Mouse (Mus musculus) liver (tissue): ENCODE data around the gene Mthfd1.

Experiments
- DNase-seq: peaks from one replicate; pipeline ENCODE4 v3.0.0-alpha.2; 2020; ENCODE audit warnings: mixed read lengths

Gene Mthfd1

DNA sequence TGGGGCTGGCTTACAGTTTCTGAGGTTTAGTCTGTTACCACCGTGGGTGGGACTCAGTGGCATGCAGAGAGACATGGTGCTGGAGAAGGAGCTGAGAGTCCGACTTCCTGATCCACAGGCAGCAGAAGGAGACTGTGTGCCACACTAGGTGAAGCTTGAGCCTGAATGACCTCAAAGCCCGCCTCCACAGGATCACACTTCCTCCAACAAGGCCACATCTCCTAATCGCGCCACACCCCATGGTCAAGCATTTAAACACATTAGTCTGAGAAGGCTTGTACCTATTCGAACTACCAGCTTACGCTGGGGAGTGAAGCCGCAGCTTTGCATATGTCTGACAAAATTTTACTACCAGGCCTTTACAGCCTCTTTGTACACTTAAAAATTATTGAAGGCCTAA is 50.0 kb downstream of the Mthfd1 start:
- no peak for DNase-seq

DNA sequence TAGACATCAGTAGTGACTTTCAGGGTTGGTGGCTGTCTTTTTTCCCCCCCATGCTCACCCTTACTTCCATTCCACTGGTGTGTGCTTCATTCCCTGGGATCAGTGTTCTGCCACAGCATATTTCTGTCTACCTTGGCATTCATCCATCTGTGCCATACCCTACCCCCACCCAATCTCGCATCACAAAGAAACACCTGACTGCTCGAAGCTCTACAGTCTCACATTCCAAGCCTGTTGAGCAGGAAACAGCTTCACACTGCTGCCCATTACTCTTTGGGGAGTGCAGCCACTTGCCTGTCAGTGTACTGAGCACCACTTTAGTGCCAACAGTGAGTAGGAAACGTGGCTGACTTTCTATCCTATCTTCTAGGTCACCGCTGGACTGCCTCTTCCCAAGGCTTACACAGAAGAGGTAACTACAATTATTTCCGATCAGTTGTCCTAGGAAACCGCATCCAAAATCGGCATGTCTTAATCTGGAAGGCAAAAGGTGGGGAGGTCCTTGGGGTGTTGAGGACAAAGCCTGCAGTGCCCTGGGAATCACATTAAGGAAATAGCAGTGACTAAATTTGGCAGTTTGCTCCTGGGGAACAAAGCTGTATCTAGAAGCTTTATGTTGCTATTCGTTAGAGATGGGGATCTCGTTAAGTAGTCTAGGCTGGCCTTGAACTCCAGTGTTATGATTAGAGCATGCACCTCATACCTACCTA is 51.9 kb downstream of the Mthfd1 start:
- DNase-seq, result no peak

DNA sequence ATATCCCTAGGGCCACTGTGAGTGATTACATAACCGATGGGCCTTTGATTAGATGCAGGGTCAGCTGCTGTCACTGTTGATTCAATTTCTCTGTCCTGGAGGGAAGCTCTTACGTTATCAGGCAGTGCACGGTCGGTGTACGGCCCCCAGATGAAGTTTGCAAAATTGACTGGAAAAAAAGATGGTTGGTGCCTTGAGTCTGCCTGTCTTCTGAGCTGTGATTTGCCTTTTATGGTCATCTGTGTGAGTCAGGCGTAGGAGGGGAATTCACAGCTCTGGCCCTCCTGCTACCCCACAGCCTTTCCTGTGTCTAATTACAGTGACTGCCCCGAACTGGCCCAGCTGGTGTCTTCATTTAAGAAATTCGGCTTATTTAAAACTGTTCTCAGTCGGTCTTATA is 52.9 kb downstream of the Mthfd1 start:
- peak; percentile 19 for DNase-seq

- no peak for DNase-seq
These were observed 53.3 kb downstream of the Mthfd1 start for GRCm38 (mm10) chr12:76308436-76308835.

DNA sequence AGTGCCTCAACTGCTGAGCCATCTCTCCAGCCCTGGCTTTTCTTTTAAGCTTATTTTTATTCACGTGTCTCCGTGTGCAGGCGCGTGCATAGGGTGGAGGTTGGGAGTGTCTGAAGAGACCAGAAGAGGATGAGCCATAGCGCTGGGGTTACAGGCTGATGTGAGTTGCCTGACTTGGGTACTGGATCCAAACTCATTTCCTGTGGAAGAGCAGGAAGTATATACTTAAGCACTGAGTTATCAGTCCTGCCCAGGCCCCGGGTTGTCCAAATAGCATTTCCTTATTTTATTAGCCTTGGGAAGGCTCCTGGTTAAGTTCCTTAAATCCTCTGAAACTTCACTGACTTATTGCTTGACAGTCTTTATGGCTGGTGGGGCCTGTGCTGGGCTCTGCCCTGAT is 54.9 kb downstream of the Mthfd1 start:
- no peak for DNase-seq

GRCm38 (mm10) chr12:76310633-76311032 is 55.5 kb downstream of the Mthfd1 start:
- no peak for DNase-seq

GRCm38 (mm10) chr12:76311227-76311626 is 56.1 kb downstream of the Mthfd1 start:
- no peak for DNase-seq

- no peak for DNase-seq
These were observed 56.9 kb downstream of the Mthfd1 start for GRCm38 (mm10) chr12:76311951-76312350.

GRCm38 (mm10) chr12:76318282-76319212 is 63.4 kb downstream of the Mthfd1 start:
- DNase-seq, result peak; percentile 69

DNA sequence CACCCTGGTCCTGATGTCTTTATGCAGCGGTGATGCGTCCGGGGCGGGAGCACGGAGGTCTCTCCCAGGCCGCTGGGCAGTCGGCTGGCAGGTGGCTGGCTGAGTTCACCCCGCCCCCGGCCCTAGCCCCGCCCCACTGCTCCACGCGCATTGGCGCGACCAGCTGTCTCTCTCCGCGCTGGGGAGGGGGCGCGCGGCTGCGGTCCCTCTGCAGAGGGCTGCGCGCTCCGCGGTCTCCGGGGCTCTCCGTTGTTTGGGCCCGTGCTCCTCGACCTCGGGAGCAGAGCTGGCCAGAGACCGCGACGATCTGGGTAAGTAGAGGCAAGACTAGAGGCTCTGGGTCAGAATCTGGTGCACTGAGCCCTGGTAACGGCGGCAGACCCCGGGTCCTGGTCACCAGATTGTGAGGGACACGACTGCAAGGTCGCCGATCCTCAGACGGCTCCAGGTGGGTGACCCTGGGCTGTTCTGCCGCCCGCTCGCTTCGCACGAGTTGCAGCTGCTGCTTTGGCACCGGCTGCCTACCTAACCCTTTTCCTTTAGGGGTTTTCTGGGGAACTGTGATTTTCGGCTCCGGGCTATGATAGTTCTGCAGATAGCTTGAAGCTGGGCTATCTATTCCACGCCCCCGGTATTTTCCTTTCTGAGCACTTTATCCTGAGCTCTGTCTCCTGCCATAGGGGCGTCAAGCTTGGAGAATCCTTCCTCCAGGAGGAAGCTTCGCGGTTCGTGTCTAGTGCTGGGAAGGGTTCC is 69.8 kb downstream of the Mthfd1 start, which contains the start of gene Akap5:
Akap5 (plus strand) TSS at position 213 of the 753 bp plus-strand sequence.
- peak; percentile 76 for DNase-seq

DNA sequence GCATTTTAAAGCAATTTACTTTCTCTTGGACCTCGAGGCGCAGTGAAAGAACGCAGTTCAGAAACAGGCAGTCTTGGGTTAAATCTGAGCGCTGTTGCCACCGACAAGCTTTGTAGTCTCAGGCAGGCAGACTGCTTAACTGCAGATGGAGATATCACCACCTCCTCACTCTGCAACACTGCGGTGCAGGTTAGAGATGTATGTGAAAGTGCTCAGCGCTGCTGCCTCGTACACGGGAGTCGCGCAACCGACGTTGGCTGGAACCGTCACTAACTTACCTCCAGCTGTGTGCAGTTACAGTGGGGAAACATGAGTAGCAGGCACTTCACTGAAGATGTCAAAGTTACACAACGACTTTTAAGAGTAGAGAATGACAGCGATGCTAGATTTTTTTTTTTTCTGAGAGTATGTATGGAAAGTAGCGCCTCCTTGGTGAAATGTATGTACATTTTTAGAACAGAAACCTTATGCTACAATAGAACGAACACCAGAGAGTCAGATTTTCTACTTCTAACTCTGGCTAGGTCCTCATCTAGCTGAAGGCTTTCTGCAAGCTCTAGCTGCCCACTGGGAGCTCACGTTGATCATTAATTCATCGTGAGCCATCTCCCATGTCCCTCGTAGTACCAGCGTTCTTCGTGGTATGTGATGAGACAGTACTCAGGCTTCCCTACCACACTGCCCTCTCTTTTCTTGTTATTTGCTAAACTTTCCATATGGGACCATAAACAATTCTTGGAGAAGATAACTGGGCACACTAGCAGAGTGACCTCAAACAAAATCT is 71.5 kb downstream of the Mthfd1 start:
- DNase-seq, result no peak

DNA sequence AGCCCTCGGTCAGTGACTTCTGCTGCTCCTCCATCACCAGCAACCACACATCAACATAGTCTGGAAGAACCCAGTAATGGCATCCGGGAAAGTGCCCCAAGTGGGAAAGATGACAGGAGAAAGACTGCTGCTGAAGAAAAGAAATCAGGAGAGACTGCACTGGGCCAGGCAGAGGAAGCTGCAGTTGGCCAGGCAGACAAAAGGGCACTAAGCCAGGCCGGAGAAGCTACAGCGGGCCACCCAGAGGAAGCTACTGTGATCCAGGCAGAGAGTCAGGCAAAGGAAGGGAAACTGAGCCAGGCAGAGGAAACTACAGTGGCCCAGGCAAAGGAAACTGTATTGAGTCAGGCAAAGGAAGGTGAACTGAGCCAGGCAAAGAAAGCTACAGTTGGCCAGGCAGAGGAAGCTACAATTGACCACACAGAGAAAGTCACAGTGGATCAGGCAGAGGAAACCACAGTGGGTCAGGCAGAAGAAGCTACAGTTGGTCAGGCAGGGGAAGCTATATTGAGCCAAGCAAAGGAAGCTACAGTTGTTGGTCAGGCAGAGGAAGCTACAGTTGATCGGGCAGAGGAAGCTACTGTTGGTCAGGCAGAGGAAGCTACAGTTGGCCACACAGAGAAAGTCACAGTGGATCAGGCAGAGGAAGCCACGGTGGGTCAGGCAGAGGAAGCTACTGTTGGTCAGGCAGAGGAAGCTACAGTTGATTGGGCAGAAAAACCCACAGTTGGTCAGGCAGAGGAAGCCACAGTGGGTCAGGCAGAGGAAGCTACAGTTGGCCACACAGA is 73.7 kb downstream of the Mthfd1 start:
- no peak for DNase-seq

GRCm38 (mm10) chr12:76333688-76334087 is 78.6 kb downstream of the Mthfd1 start:
- no peak for DNase-seq

DNA sequence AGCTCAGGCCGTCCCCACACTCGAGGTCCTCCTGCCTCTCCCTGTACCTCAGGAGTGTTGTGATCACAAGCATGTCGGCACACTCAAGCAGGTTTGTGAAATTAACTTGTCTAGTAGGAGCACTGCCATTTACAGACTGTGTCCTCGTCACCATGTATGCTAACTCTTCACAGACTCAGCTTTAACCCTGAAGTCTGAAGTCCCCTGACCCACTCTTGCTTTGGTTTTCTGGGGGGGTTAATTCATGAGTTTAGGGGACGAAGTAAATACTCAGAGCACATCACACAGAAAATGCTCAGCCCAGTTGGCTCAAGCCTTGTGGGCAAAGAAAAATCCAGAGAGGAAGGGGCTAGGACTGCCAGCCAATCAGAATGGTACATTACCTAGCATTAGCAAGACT is 80.5 kb downstream of the Mthfd1 start:
- no peak for DNase-seq

DNA sequence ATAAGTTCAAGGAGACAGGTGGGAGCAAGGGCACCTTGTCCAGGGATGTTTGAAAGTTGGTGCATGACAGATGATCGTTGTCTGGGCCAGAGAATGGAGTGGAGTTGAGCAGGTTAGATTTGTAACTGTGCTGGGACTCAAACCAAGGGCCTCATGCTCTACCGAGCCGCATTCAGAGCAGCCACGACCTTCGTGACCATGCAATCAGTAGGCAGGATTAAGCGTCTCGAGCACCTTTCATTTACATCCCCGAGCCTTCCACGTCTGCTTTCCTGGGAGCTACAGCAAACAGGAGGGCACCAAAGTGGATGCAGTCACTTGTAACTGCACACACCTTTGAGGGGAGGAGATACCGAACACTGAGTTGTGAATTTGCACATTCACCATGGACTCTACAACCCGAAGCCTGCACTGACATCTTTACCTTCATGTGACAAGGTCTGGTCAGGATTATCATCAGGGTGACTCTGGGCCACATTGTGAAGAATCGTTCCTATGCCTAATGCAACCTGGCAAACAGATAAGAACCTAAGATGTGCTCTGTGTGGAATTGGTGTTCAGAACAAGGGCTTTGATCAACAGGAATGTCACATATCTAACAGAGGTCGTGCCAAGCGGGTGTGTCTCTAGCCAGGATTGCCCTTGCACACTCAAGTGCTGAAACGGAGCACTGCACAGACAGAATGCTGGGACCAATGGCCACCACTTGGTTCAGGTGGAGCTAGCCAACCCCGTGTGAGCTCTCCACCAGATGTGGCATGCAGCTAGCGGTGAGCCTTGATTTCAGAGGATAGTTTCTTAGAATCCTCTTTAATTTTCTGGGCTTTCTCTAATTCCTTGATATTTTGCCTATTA is 81.2 kb downstream of the Mthfd1 start:
- DNase-seq, result no peak

- peak; percentile 45 for DNase-seq
These were observed 86.0 kb downstream of the Mthfd1 start for GRCm38 (mm10) chr12:76341080-76341479.

GRCm38 (mm10) chr12:76345759-76346455 is 90.8 kb downstream of the Mthfd1 start:
- peak; percentile 29 for DNase-seq

GRCm38 (mm10) chr12:76349680-76350220 is 94.7 kb downstream of the Mthfd1 start:
- DNase-seq, result no peak

GRCm38 (mm10) chr12:76360868-76361267 is 105.8 kb downstream of the Mthfd1 start:
- DNase-seq, result no peak
